Mouse (Mus musculus): ENCODE measurements around the gene Prr29.

GRCm38 (mm10) chr11:106344910-106345309 is 20.4 kb upstream of the Prr29 start:
- no peak for TF ChIP-seq CTCF (IDR thresholded peaks at IDR 0.05; ENCODE audit: borderline replicate concordance, extremely low read depth, insufficient read depth, insufficient read length)
- TF ChIP-seq POLR2A (IDR thresholded peaks at IDR 0.05; ENCODE audit: borderline replicate concordance, extremely low read depth, insufficient read depth, insufficient read length, poor library complexity, severe bottlenecking) = no peak

Data from brain, embryonic 14.5 days (tissue).